Mouse (Mus musculus): ENCODE results near the gene Magi2. TPM values are rescaled to one million over a fixed set of nuclear protein-coding genes. Genes with fewer than 3 reads are reported as not detected.

Gene Magi2
- polyA plus RNA-seq, 1 experiment from 2014 or later: 22.3 TPM

GRCm38 (mm10) chr5:20470466-20470865 lies 1243.6 kb downstream of the Magi2 start:
- Histone ChIP-seq H3K9ac (no peak overlapping the region), H3K4me3 (replicated peaks) (no peak overlapping the region), H3K27ac (no peak overlapping the region), H3K9me3 (no peaks in the 10 kb centered on the region), H3K36me3 (replicated peaks) (no peaks in the 10 kb centered on the region), H3K27me3 (no peaks in the 10 kb centered on the region), H3K4me2 (no peak overlapping the region), H3K4me1 (no peaks in the 10 kb centered on the region)
- ATAC-seq (ENCODE audit: low FRiP score): no peak

- Histone ChIP-seq H3K4me1 (no peaks in the 10 kb centered on the region), H3K27me3 (no peaks in the 10 kb centered on the region), H3K4me3 (replicated peaks) (no peak overlapping the region), H3K27ac (no peak overlapping the region), H3K9me3 (no peaks in the 10 kb centered on the region), H3K36me3 (replicated peaks) (no peaks in the 10 kb centered on the region), H3K4me2 (no peak overlapping the region), H3K9ac (no peak overlapping the region)
- no peak for ATAC-seq (ENCODE audit: low FRiP score)
- WGBS: 89% methylated on average over 7 of the region's 7 CpGs
Measured at GRCm38 (mm10) chr5:20484505-20484904, 1257.7 kb downstream of the Magi2 start.

GRCm38 (mm10) chr5:20491911-20492310 lies 1265.1 kb downstream of the Magi2 start:
- Histone ChIP-seq H3K4me2 (no peak overlapping the region), H3K4me3 (replicated peaks) (no peak overlapping the region), H3K36me3 (replicated peaks) (no peaks in the 10 kb centered on the region), H3K27me3 (no peaks in the 10 kb centered on the region), H3K4me1 (peaks cover 1% of the 10 kb centered on the region; the same call in 1 of the 2 replicates), H3K9ac (no peak overlapping the region), H3K27ac (no peak overlapping the region), H3K9me3 (no peaks in the 10 kb centered on the region)
- no peak for ATAC-seq (ENCODE audit: low FRiP score)
- 86% methylated on average over 2 of the region's 2 CpGs for WGBS

GRCm38 (mm10) chr5:20492679-20493078 lies 1265.8 kb downstream of the Magi2 start:
- peaks cover 4% of the 10 kb centered on the region; the same call in 1 of the 2 replicates for H3K4me1 ChIP-seq
- no peak overlapping the region for H3K9ac ChIP-seq
- no peak overlapping the region for H3K27ac ChIP-seq
- no peak for ATAC-seq (ENCODE audit: low FRiP score)
- H3K27me3 ChIP-seq: no peaks in the 10 kb centered on the region
- WGBS: 90% methylated on average over 7 of the region's 7 CpGs
- H3K4me3 ChIP-seq (replicated peaks): no peak overlapping the region
- no peak overlapping the region for H3K4me2 ChIP-seq
- no peaks in the 10 kb centered on the region for H3K36me3 ChIP-seq (replicated peaks)
- no peaks in the 10 kb centered on the region for H3K9me3 ChIP-seq

- no peak overlapping the region for H3K4me2 ChIP-seq
- ATAC-seq (ENCODE audit: low FRiP score): no peak
- H3K27ac ChIP-seq: no peak overlapping the region
- H3K27me3 ChIP-seq: no peaks in the 10 kb centered on the region
- H3K9ac ChIP-seq: no peak overlapping the region
- 55% methylated on average over 6 of the region's 6 CpGs for WGBS
- H3K36me3 ChIP-seq (replicated peaks): no peaks in the 10 kb centered on the region
- no peak overlapping the region for H3K4me3 ChIP-seq (replicated peaks)
- no peaks in the 10 kb centered on the region for H3K9me3 ChIP-seq
- peaks cover 4% of the 10 kb centered on the region; the same call in 1 of the 2 replicates for H3K4me1 ChIP-seq
Measured at GRCm38 (mm10) chr5:20494010-20494409, 1267.2 kb downstream of the Magi2 start.

- H3K4me1 ChIP-seq: peaks cover 4% of the 10 kb centered on the region; the same call in 1 of the 2 replicates
- H3K4me3 ChIP-seq (replicated peaks): no peak overlapping the region
- H3K27me3 ChIP-seq: no peaks in the 10 kb centered on the region
- no peak overlapping the region for H3K4me2 ChIP-seq
- no peaks in the 10 kb centered on the region for H3K9me3 ChIP-seq
- no peaks in the 10 kb centered on the region for H3K36me3 ChIP-seq (replicated peaks)
- H3K27ac ChIP-seq: no peak overlapping the region
- WGBS: 70% methylated on average over 8 of the region's 8 CpGs
- no peak for ATAC-seq (ENCODE audit: low FRiP score)
- H3K9ac ChIP-seq: no peak overlapping the region
Measured at GRCm38 (mm10) chr5:20496924-20497323, 1270.1 kb downstream of the Magi2 start.

- Histone ChIP-seq H3K4me1 (peaks cover 4% of the 10 kb centered on the region; the same call in 1 of the 2 replicates), H3K9ac (no peak overlapping the region), H3K4me3 (replicated peaks) (no peak overlapping the region), H3K4me2 (no peak overlapping the region), H3K9me3 (no peaks in the 10 kb centered on the region), H3K27me3 (no peaks in the 10 kb centered on the region), H3K27ac (no peak overlapping the region), H3K36me3 (replicated peaks) (no peaks in the 10 kb centered on the region)
- ATAC-seq (ENCODE audit: low FRiP score): 0 out of 2 replicates have a peak, but pooled peaks have one; percentile 36
- WGBS: 85% methylated on average over 9 of the region's 9 CpGs
Measured at GRCm38 (mm10) chr5:20499031-20499600, 1272.3 kb downstream of the Magi2 start.

GRCm38 (mm10) chr5:20508609-20509008 lies 1281.8 kb downstream of the Magi2 start:
- 79% methylated on average over 5 of the region's 5 CpGs for WGBS
- H3K27ac ChIP-seq: no peak overlapping the region

GRCm38 (mm10) chr5:20509606-20510005 lies 1282.8 kb downstream of the Magi2 start:
- Histone ChIP-seq H3K27me3 (no peaks in the 10 kb centered on the region), H3K36me3 (replicated peaks) (no peaks in the 10 kb centered on the region), H3K9me3 (no peaks in the 10 kb centered on the region), H3K4me3 (replicated peaks) (no peak overlapping the region), H3K9ac (no peak overlapping the region), H3K4me2 (no peak overlapping the region), H3K27ac (no peak overlapping the region), H3K4me1 (no peaks in the 10 kb centered on the region)
- ATAC-seq (ENCODE audit: low FRiP score): 0 out of 2 replicates have a peak, but pooled peaks have one; percentile 36
- 50% methylated on average over 6 of the region's 6 CpGs for WGBS

More at GRCm38 (mm10) chr5:20508609-20509008, 1281.8 kb downstream of the Magi2 start:
- no peaks in the 10 kb centered on the region for H3K27me3 ChIP-seq
- no peak overlapping the region for H3K4me3 ChIP-seq (replicated peaks)
- ATAC-seq (ENCODE audit: low FRiP score): no peak
- no peaks in the 10 kb centered on the region for H3K4me1 ChIP-seq
- H3K9me3 ChIP-seq: no peaks in the 10 kb centered on the region
- H3K9ac ChIP-seq: no peak overlapping the region
- no peaks in the 10 kb centered on the region for H3K36me3 ChIP-seq (replicated peaks)
- no peak overlapping the region for H3K4me2 ChIP-seq

- H3K4me2 ChIP-seq: no peak overlapping the region
- H3K27ac ChIP-seq: no peak overlapping the region
- no peaks in the 10 kb centered on the region for H3K36me3 ChIP-seq (replicated peaks)
- H3K27me3 ChIP-seq: no peaks in the 10 kb centered on the region
- no peaks in the 10 kb centered on the region for H3K9me3 ChIP-seq
- 70% methylated on average over 16 of the region's 16 CpGs for WGBS
- H3K4me3 ChIP-seq (replicated peaks): no peak overlapping the region
- H3K4me1 ChIP-seq: no peaks in the 10 kb centered on the region
- ATAC-seq (ENCODE audit: low FRiP score): no peak
- H3K9ac ChIP-seq: no peak overlapping the region
Measured at GRCm38 (mm10) chr5:20512377-20513126, 1285.7 kb downstream of the Magi2 start.

GRCm38 (mm10) chr5:20521639-20522038 lies 1294.8 kb downstream of the Magi2 start:
- no peak overlapping the region for H3K4me2 ChIP-seq
- H3K4me1 ChIP-seq: no peaks in the 10 kb centered on the region
- WGBS: 80% methylated on average over 9 of the region's 9 CpGs
- no peak overlapping the region for H3K27ac ChIP-seq
- no peaks in the 10 kb centered on the region for H3K27me3 ChIP-seq
- no peaks in the 10 kb centered on the region for H3K9me3 ChIP-seq
- no peak overlapping the region for H3K4me3 ChIP-seq (replicated peaks)
- H3K36me3 ChIP-seq (replicated peaks): no peaks in the 10 kb centered on the region
- ATAC-seq (ENCODE audit: low FRiP score): 0 out of 2 replicates have a peak, but pooled peaks have one; percentile 23
- H3K9ac ChIP-seq: no peak overlapping the region

- Histone ChIP-seq H3K9me3 (no peaks in the 10 kb centered on the region), H3K4me3 (replicated peaks) (no peak overlapping the region), H3K4me1 (no peaks in the 10 kb centered on the region), H3K4me2 (no peak overlapping the region), H3K36me3 (replicated peaks) (no peaks in the 10 kb centered on the region), H3K27ac (no peak overlapping the region), H3K9ac (no peak overlapping the region), H3K27me3 (no peaks in the 10 kb centered on the region)
- WGBS: 95% methylated on average over 13 of the region's 13 CpGs
- ATAC-seq (ENCODE audit: low FRiP score): no peak
Measured at GRCm38 (mm10) chr5:20522047-20522446, 1295.2 kb downstream of the Magi2 start.

- H3K36me3 ChIP-seq (replicated peaks): no peaks in the 10 kb centered on the region
- no peaks in the 10 kb centered on the region for H3K27me3 ChIP-seq
- H3K4me3 ChIP-seq (replicated peaks): no peak overlapping the region
- H3K4me1 ChIP-seq: no peaks in the 10 kb centered on the region
- no peak for ATAC-seq (ENCODE audit: low FRiP score)
- H3K9ac ChIP-seq: no peak overlapping the region
- H3K27ac ChIP-seq: no peak overlapping the region
- H3K4me2 ChIP-seq: no peak overlapping the region
- H3K9me3 ChIP-seq: no peaks in the 10 kb centered on the region
Measured at GRCm38 (mm10) chr5:20523776-20524175, 1296.9 kb downstream of the Magi2 start.
